Mouse (Mus musculus) erythroblast, adult 5-6 weeks (primary cell): ENCODE data around the gene Pcyt2. TPM values are rescaled to one million over a fixed set of nuclear protein-coding genes. Genes with fewer than 3 reads are reported as not detected.
A peak's percentile ranks its signal among the peaks of the same experiment; 100 is the strongest.

Experiments
- ATAC-seq: replicated peaks from 2 replicates; pipeline ENCODE4 v1.8.0; 2016; ENCODE audit warnings: moderate number of reproducible peaks, mild to moderate bottlenecking, moderate TSS enrichment, inconsistent platforms; ENCODE audit not compliant: poor library complexity, low FRiP score, severe bottlenecking
- total RNA-seq, 2 experiments: library from RNA; stranded (forward) in 1 of 2; stranded (reverse) in 1 of 2; fragments of 150-400 nt in 1 of 2; fragments of 200-764, 138-1000 nt in 1 of 2; gene quantifications; 2 replicates each; pipeline versions ENCODE4 v1.2.3 to v1.2.4; 2015 to 2017; ENCODE audit warnings: low replicate concordance in 2 of 2

Gene Pcyt2
- total RNA-seq (2015; ENCODE audit: low replicate concordance) (7.7 and 20.7 TPM in 2 replicates), total RNA-seq (2017; ENCODE audit: low replicate concordance) (19.8 and 39.8 TPM in 2 replicates)

DNA sequence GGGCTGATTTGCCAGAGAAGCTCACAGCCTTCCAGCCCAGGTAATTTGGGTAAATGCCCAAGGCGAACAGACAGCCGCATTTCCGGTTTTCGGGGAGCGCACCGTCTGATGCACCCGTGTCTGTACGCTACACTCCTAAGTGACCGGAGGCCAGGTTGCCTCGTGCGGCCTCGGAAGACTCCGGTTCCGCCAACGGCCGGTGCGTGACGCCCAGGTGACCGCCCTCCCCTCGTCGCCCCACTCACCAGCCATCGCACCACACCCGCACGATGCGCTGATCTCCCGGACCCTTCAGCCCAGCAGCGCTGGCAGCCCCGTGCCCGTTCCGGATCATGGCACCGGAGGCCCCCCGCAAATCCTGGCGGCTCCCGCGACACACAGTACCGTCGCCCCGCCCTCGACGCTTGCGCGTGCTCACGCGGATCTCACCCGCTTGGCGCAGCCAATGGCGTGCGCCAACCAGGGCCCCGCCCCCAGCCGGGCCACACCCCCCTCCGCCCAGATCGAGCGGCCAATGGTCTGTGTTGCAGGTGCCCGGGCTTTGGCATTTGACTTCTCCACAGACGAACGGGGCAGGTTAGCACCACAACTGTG lies at the start of gene Pcyt2:
TSS of gene Pcyt2 (minus strand) at position 418 of the 594 bp plus-strand sequence.
- peak; percentile 93 for ATAC-seq

GRCm38 (mm10) chr11:120666617-120667016 lies 48.9 kb upstream of the Pcyt2 start:
- no peak for ATAC-seq

- ATAC-seq = no peak
These were observed 47.7 kb upstream of the Pcyt2 start for GRCm38 (mm10) chr11:120665406-120665805.

DNA sequence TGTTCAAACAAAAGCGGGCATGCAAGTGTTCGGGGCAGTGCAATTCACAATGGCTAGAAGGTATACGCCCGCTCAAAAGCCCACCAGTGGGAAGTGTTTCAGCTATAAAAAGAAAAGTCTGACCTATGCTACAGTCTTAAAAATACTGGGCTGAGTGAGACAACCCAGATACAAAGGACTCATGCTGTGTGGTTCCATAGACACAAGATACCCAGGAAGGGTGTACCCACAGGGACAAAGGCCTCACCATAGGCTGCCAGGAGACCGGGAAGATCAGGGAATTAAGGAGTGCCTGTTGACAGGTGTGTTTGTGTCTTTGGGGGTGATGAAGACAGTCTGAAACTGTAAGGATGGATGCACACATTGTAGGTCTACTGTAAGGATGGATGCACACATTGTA lies 46.0 kb upstream of the Pcyt2 start:
- ATAC-seq = no peak

DNA sequence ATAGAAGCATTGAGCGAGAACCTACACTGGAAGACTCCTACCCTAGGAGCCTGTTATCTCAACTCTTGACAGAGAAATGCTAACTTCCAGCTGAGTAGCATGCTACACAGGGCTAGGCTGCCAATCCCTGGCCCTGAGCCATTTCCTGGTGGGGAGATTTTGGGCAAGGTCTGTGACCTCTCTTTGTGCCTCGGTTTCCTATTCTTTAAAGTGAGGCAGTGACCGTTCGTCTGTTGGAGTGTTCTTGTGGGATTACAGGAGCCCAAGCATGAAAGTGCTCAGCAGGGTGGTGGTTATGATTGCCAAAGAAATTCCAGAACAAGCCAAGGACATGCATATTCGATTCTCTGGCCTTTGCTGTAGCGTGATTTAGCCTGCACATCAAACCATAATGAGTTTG lies 45.0 kb upstream of the Pcyt2 start:
- ATAC-seq = no peak

DNA sequence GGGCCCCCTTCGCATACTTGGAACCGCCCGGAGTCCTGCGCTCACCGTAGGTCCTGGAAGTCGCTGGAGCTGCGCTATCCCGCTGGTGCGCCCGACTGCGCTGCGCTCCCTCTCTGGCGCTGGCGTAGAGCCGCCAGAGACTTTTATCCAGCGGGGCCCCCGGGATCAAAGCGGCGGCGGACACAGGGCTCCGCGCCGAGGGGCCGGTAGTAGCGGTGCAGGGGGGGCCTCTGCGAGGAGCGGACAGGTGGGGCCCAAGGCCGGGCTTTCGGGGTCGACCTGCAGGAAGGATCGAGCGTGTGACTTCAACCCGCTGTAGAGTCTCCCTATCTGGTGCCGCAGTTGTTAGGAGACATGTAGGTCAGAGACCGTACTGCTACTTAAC lies 43.3 kb upstream of the Pcyt2 start, which contains the start of gene Notum:
TSS of gene Notum (minus strand) at position 100 of the 385 bp plus-strand sequence.
- ATAC-seq = no peak

DNA sequence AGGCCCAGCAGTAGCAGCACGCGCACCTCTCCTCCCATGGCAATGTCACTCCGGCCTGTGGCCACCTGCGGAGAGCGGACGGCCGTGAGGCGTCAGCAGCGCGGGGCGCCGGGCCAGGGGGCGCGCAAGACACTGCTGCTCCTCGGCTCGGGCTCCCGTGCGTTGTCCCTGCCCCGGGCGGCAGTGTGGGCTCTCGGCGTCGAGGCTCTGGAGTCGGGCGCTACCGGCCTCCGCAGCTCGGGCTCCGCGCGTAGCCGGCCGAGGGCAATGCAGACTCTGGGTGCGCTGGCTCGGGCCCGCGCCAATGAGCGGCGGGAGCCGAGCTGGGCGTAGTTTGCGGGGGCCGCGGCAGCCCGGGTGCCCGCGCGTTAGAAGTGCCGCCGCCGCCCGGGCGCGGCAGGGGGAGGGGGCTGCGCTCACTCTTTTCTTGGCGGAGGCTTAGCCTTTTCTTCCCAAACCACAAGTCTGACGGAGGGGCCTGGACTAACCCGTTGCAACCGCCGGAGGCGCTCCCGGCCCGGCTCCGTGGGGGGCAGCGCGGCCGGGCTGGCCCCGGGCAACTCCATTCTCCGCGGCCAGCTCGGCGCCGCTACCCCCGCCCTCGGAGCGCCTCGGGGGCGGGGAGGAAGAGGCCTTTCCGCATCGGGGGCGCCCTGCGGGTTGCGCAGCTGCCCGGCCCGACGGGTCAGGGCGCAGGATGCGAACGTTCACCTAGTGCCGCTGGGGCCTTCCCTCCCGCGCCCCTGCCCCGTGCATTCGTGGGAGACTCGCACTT lies 42.8 kb upstream of the Pcyt2 start:
- ATAC-seq = no peak

- no peak for ATAC-seq
These were observed 42.0 kb upstream of the Pcyt2 start for GRCm38 (mm10) chr11:120659509-120660300.

- ATAC-seq = peak; percentile 63
These were observed 41.2 kb upstream of the Pcyt2 start for GRCm38 (mm10) chr11:120658876-120659410.

- ATAC-seq = no peak
These were observed 39.6 kb upstream of the Pcyt2 start for GRCm38 (mm10) chr11:120657301-120657700.

DNA sequence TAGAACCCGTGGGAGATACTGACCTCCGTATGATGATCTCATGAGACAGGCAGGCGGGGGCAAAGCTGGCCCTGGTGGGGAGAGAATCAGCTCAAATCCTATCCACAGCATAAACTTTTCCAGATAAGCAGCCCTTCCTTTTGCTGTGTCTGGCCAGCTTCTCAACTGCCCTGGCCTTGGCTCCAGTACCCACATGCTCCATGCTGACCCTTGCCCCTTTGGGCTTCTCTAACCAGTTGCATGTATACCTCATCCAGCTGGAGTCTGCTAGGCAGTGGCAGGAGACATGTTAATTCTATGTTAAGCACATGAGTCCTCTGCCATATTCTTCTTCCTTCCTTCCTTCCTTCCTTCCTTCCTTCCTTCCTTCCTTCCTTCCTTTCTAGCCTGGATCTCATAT lies 37.0 kb upstream of the Pcyt2 start:
- no peak for ATAC-seq

DNA sequence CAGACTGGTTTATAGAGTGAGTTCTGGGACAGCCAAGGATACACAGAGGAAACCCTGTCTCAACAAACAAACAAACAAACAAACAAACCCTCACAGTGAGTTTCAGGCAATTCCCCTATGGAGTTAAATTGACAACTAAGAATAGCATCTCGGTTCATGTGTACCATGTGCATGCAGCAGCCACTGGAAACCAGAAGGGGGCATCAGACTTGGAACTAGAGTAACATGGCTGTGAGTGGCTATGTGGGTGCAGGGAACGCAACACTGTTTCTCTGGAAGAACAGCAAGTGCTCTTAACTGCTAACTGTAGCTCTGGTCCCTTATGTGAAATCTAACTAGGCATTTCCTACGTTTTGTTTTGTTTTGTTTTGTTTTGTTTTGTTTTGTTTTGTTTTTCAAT lies 34.1 kb upstream of the Pcyt2 start:
- peak; percentile 76 for ATAC-seq

- ATAC-seq = no peak
These were observed 30.3 kb upstream of the Pcyt2 start, which contains the start of gene Myadml2 for GRCm38 (mm10) chr11:120648001-120648476. Gene Myadml2 (minus strand): TSS chr11:120648158.

GRCm38 (mm10) chr11:120647047-120647830 lies 29.5 kb upstream of the Pcyt2 start:
- ATAC-seq = no peak

- peak; percentile 93 for ATAC-seq
These were observed 25.9 kb upstream of the Pcyt2 start, which contains the start of gene Pycr1 for GRCm38 (mm10) chr11:120643601-120643987. Gene Pycr1 (minus strand): TSS chr11:120643769.

- ATAC-seq = peak; percentile 46
These were observed 25.3 kb upstream of the Pcyt2 start for GRCm38 (mm10) chr11:120642939-120643600.

- no peak for ATAC-seq
These were observed 24.1 kb upstream of the Pcyt2 start for GRCm38 (mm10) chr11:120641869-120642268.

GRCm38 (mm10) chr11:120641255-120641654 lies 23.5 kb upstream of the Pcyt2 start:
- ATAC-seq = no peak

GRCm38 (mm10) chr11:120634810-120635209 lies 17.1 kb upstream of the Pcyt2 start:
- no peak for ATAC-seq
